Mouse (Mus musculus): ENCODE results near the gene Auts2.

- TF ChIP-seq CTCF (IDR thresholded peaks at IDR 0.05) (no peak), EP300 (IDR thresholded peaks at IDR 0.05) (no peak)
Measured at GRCm38 (mm10) chr5:132462560-132462959, 80.6 kb downstream of the Auts2 start.

All from lung, postnatal 0 days (tissue).